Mouse (Mus musculus) cerebellum, adult 11-12 months (tissue): ENCODE data around the gene Nup210l.

ENCODE experiments used
- DNase-seq: peaks from one replicate; pipeline ENCODE4 v3.0.0; 2022

The Nup210l gene

GRCm38 (mm10) chr3:90179566-90179965, 75.6 kb downstream of the Nup210l start:
- no peak for DNase-seq

- DNase-seq: no peak
These were observed 79.6 kb downstream of the Nup210l start for GRCm38 (mm10) chr3:90183581-90183980.

DNA sequence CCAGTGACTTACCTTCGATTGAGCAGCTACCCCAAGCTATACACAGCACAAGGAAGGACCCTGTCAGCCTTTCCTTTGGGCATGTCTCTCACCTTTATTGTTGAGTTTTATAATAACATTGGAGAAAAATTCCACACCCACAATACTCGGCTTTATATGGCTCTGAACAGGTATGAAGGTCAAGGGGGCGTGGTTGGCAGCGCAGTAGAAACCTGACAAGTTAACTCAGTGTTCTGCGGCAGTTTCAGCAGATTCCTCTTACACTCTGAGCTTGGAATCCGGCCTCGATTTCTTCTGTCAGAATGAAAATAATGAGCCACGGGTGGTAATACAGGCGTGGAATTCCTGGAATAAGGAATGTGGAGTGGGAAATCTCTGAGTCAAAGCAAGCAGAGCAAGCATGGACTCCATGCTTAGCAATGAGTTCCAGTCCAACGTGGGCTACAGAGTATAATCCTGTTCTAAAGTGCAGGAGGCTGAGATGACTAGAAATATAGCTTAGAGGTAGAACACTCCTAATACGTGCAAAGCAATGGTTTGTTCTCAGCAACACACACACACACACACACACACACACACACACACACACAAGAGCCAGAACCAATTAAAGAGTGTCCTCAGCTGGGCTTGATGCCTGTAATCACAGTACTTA, 87.1 kb downstream of the Nup210l start:
- DNase-seq: no peak

DNA sequence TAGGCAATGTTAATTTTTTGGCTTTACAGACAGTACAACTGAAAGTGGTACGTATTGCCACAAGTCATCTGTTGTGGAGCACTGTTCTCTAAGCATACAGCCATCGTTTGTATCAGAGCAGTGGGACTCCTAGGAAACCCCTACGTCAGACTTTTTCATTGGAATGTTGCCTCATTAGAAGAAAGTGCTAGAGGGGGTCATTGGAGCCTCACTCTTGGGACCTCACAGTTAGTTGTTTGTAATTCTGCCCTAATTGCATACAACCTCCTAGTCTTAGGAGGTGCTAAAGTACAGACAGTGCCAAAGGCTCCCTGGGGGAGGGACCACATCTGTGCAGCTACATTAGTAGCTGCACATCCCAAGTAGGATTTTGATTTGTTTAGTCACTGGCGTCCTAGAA, 90.8 kb downstream of the Nup210l start:
- no peak for DNase-seq

DNA sequence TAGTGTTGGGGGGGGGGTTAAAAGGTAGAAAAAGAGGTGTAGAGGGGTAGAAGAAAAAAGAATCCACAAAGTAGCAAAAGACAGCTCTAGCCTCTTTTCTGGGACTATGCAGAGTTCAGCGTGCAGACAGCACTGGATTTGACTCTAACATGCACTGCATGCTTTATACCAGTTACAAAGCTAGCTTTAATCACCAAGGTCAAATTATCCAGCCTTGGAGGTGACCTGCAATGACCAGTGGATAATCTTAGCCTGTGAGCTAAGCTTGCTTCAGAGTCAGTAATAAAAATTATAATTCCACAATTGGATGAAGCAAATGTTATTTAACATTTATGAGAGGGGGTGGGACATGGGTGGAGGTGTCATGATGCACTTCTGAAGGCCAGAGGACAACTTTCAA, 91.7 kb downstream of the Nup210l start:
- DNase-seq: no peak

- DNase-seq: no peak
These were observed 93.6 kb downstream of the Nup210l start for GRCm38 (mm10) chr3:90197548-90197947.

DNA sequence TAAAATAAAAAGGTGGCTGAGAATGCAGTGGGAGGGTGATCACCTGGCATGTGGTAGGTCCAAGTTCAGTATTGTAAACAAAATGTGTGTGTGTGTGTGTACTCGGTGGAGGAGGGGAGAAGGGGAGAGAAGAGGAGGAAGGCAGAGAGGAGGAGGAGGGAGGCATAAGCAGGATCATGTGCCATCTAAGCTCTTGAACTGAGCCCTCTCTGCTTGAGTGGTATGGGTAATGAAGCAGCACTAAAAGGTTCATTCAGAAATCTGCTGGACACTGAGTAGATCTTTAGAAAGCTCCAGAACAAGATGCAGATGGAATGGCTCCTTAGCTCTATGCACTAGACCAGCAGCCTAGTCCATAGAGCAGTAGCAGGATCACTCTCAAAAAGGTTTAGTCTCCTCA, 99.0 kb downstream of the Nup210l start:
- DNase-seq: no peak

DNA sequence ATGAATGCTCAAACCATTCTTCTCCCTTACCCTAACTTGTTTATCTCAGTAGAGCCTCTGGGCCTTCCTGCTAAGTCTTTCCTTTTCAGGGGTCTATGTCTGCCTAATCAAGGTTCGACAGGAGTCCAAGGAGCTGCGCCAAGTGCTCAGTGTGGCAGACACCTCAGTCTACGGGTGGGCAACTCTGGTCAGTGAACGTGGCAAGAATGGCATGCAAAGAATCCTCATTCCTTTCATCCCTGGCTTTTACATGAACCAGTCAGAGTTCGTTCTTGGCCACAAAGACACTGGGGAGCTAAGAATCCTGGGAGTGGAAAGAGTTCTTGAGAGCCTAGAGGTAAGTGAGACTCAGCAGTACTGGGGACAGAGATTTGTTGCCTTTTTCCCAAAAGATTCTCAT, 99.7 kb downstream of the Nup210l start:
- no peak for DNase-seq

GRCm38 (mm10) chr3:90204582-90204981, 100.7 kb downstream of the Nup210l start:
- no peak for DNase-seq

GRCm38 (mm10) chr3:90208662-90209061, 104.7 kb downstream of the Nup210l start:
- DNase-seq: no peak

- no peak for DNase-seq
These were observed 106.1 kb downstream of the Nup210l start for GRCm38 (mm10) chr3:90209908-90210566.

GRCm38 (mm10) chr3:90211475-90212398, 107.8 kb downstream of the Nup210l start:
- no peak for DNase-seq

DNA sequence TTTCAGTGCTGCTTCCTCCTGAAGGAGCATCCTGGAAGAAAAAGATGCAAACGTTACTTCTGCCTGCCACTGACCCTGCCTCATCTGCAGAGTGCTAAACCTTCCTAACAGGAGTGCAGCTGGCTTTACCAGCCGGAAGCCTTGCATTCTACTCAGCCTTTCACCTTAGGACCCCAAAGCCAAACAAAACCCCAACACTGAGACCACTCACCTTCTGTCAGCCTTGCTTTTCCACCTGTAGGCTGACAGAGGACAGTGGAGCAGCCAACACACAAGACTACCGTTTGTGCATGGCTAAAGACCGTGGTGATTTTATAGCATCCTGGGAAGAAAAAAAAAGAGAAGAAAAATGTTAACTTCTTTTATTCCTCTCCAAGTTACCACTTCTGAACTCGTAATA, 108.8 kb downstream of the Nup210l start:
- DNase-seq: peak; percentile 14

DNA sequence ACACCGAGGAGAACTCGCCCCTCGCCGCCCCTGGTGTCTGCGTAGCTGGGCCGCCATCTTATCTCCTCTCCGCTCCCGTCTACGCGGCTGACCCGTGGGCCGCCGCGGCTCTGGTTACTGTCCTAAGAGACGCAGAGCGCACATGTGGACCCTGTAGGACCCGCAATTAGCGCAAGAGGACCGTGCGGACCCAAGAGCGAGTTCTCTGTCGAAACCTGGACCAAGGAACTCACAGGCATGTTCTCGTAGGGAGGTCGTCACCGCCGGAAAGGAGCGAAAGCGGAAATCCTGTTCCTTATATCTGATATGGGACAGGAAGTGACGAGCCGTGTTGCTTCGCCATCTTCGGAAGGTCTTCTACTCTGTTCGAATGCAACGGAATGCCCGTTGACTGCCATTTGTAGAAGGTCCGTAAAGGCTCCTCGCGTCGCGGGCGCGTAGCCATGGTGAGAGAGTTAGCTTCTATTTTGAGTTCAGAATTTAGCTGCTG, 109.5 kb downstream of the Nup210l start, which contains the start of the genes Rps27 and Rab13:
Rps27 (minus strand) TSS at position 275 of the 490 bp plus-strand sequence.
Rab13 (plus strand) TSS at position 319 of the 490 bp plus-strand sequence.
- peak; percentile 89 for DNase-seq

GRCm38 (mm10) chr3:90213956-90214684, 110.2 kb downstream of the Nup210l start:
- DNase-seq: no peak

- DNase-seq: no peak
These were observed 112.0 kb downstream of the Nup210l start for GRCm38 (mm10) chr3:90215825-90216380.

- no peak for DNase-seq
These were observed 116.2 kb downstream of the Nup210l start for GRCm38 (mm10) chr3:90220088-90220487.

- DNase-seq: peak; percentile 56
These were observed 116.6 kb downstream of the Nup210l start for GRCm38 (mm10) chr3:90220531-90220951.

GRCm38 (mm10) chr3:90221123-90221522, 117.2 kb downstream of the Nup210l start:
- DNase-seq: no peak

DNA sequence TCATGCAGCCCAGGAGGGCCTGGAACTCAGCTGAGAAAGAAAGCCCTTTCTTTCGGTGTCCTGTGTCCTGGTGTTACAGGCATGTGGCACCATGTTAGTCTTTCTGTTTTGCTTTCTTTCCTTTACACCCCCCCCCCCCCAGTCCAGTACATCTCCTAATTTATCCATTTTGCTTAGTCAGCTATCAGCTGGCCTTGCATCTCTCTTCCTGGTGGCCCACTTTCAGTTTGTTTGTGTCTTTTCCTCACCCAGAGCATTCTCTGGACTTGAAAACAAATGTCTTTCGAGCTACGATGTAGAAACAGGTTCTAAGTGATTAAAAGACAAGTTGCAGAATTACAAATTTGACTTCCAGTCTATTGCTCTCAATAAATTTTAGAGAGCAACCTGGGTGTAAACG, 118.5 kb downstream of the Nup210l start:
- DNase-seq: no peak

DNA sequence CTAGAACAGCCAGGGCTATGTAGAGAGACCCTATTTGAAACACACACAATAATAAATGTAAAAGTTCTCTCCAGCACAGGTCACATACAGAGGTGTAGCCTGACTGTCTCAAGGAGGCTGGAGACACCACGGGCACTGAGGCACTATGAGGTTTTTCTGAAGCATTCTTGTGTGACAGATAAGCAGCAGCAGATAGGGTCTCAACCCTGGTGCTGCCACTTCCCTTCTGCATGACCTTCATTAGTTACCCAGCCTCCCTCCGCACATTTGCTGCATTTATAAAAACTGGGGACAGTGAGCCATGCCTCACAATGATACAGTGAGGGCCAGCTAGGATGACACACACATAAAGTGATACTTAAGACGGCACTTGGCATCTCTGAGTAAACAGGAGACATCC, 119.0 kb downstream of the Nup210l start:
- DNase-seq: no peak

DNA sequence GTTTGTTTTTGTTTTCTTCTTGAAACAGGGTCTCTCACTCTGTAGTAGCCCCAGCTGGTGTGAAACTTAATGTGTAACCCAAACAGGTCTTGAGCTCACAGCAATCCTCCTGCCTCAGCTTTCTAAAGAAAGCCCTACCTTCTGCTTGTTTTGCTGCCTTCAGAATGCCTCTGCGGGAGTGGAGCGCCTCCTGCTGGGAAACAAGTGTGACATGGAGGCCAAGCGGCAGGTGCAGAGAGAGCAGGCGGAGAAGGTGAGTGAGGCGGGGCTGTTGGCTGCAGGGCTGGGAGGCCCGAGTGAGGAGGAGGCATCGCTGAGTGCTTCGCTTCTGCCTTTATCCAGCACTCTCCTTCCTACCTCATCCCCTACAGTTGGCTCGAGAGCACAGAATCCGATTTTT, 120.4 kb downstream of the Nup210l start:
- DNase-seq: no peak
